Mouse (Mus musculus) kidney, adult 8-10 months (tissue): ENCODE results near the gene Arid4b.

ENCODE experiments used
- DNase-seq, 2 experiments: peaks; one replicate each; pipeline ENCODE4 v3.0.0; 2022

Gene Arid4b

GRCm38 (mm10) chr13:14062209-14063012 is 621 bp upstream of the Arid4b start:
- no peak for DNase-seq

GRCm38 (mm10) chr13:14063942-14064271 is 875 bp downstream of the Arid4b start:
- no peak for DNase-seq

- DNase-seq = peak; percentile 34 to 45
These were observed 1.5 kb downstream of the Arid4b start for GRCm38 (mm10) chr13:14064341-14065027.

- no peak for DNase-seq
These were observed 2.0 kb downstream of the Arid4b start for GRCm38 (mm10) chr13:14065028-14065380.

GRCm38 (mm10) chr13:14065701-14066100 is 2.7 kb downstream of the Arid4b start:
- DNase-seq = no peak

GRCm38 (mm10) chr13:14068035-14068434 is 5.0 kb downstream of the Arid4b start:
- DNase-seq = no peak

- no peak for DNase-seq
These were observed 6.3 kb downstream of the Arid4b start for GRCm38 (mm10) chr13:14069291-14069690.

- DNase-seq = no peak
These were observed 11.3 kb downstream of the Arid4b start for GRCm38 (mm10) chr13:14074371-14074770.

- no peak for DNase-seq
These were observed 12.3 kb downstream of the Arid4b start for GRCm38 (mm10) chr13:14075326-14075725.

GRCm38 (mm10) chr13:14088669-14089068 is 25.6 kb downstream of the Arid4b start:
- no peak for DNase-seq

- DNase-seq = no peak
These were observed 40.0 kb downstream of the Arid4b start for GRCm38 (mm10) chr13:14103026-14103425.

GRCm38 (mm10) chr13:14110154-14110873 is 47.3 kb downstream of the Arid4b start:
- DNase-seq = peak in 1 of 2 experiments; percentile 6

GRCm38 (mm10) chr13:14111146-14111545 is 48.1 kb downstream of the Arid4b start:
- no peak for DNase-seq

GRCm38 (mm10) chr13:14113746-14114528 is 50.9 kb downstream of the Arid4b start:
- DNase-seq = no peak

GRCm38 (mm10) chr13:14115805-14116204 is 52.8 kb downstream of the Arid4b start:
- no peak for DNase-seq

- no peak for DNase-seq
These were observed 68.6 kb downstream of the Arid4b start for GRCm38 (mm10) chr13:14131651-14132050.

GRCm38 (mm10) chr13:14142294-14142966 is 79.4 kb downstream of the Arid4b start:
- no peak for DNase-seq

- DNase-seq = no peak
These were observed 115.0 kb downstream of the Arid4b start for GRCm38 (mm10) chr13:14177989-14178388.

GRCm38 (mm10) chr13:14179669-14180068 is 116.6 kb downstream of the Arid4b start:
- DNase-seq = no peak

GRCm38 (mm10) chr13:14245946-14246345 is 182.9 kb downstream of the Arid4b start:
- DNase-seq = no peak
